Mouse (Mus musculus) stomach, embryonic 15.5 days (tissue): ENCODE results near the gene Tnxb. TPM values are rescaled to one million over a fixed set of nuclear protein-coding genes. Genes with fewer than 3 reads are reported as not detected.

Experiments used
- ATAC-seq: fragments of 200-750 bp; cut with Nextera tagmentation; 2 replicates; pipeline ENCODE4 v1.8.0; 2017; ENCODE audit warnings: low read depth, moderate number of reproducible peaks, moderate TSS enrichment; ENCODE audit not compliant: insufficient read depth, low FRiP score
- H3K27ac ChIP-seq: fragments of 300-500 bp; sonication (generic); 2 replicates; pipeline ENCODE4 v1.5.1; 2015; ENCODE audit warnings: mild to moderate bottlenecking, inconsistent platforms
- H3K27me3 ChIP-seq: fragments of 300-500 bp; sonication (generic); replicated peaks from 2 replicates; pipeline ENCODE4 v1.6.1; 2015; ENCODE audit warnings: inconsistent platforms
- H3K36me3 ChIP-seq: fragments of 300-500 bp; sonication (generic); 2 replicates; pipeline ENCODE4 v1.6.1; 2015; ENCODE audit warnings: inconsistent platforms
- H3K4me1 ChIP-seq: fragments of 300-500 bp; sonication (generic); 2 replicates; pipeline ENCODE4 v1.6.1; 2015; ENCODE audit warnings: inconsistent platforms
- H3K4me2 ChIP-seq: fragments of 300-500 bp; sonication (generic); 2 replicates; pipeline ENCODE4 v1.6.1; 2015; ENCODE audit warnings: mild to moderate bottlenecking, inconsistent platforms
- H3K4me3 ChIP-seq: fragments of 300-500 bp; sonication (generic); replicated peaks from 2 replicates; pipeline ENCODE4 v1.5.1; 2015; ENCODE audit warnings: inconsistent platforms
- H3K9ac ChIP-seq: fragments of 300-500 bp; sonication (generic); 2 replicates; pipeline ENCODE4 v1.6.1; 2015; ENCODE audit warnings: inconsistent platforms
- H3K9me3 ChIP-seq: fragments of 300-500 bp; sonication (generic); 2 replicates; pipeline ENCODE4 v1.6.1; 2016; ENCODE audit warnings: inconsistent platforms
- WGBS: fragments of 180-500 bp; shearing (Covaris S2); methylation state at CpG from one replicate; pipeline ENCODE4 v1.1.7; 2015; 5-methylcytosine and 5-hydroxymethylcytosine counted together
- polyA plus RNA-seq: library from polyadenylated mRNA; unstranded; fragments of >200 nt; fragmentation: Nextera tagmentation; extraction: Ambion mirVana; gene quantifications from 2 replicates; pipeline ENCODE4 v1.2.1, GENCODE M21; 2015

Gene Tnxb
- polyA plus RNA-seq, 1 experiment from 2014 or later = 1.4 TPM

GRCm38 (mm10) chr17:34662468-34662867, 7.9 kb upstream of the Tnxb start:
- Histone ChIP-seq H3K4me2 (no peak overlapping the region), H3K4me3 (no peak overlapping the region), H3K4me1 (peaks cover 20% of the 10 kb centered on the region; the same call in 1 of the 2 replicates), H3K9me3 (no peaks in the 10 kb centered on the region), H3K36me3 (no peaks in the 10 kb centered on the region), H3K27ac (no peak overlapping the region), H3K27me3 (peaks cover 8% of the 10 kb centered on the region; the same call in 1 of the 2 replicates), H3K9ac (no peak overlapping the region)
- 81% methylated on average over 1 of the region's 1 CpGs for WGBS
- ATAC-seq = no peak

- WGBS = 85% methylated on average over 8 of the region's 8 CpGs
- Histone ChIP-seq H3K9ac (no peak overlapping the region), H3K27me3 (peaks cover 8% of the 10 kb centered on the region; the same call in 1 of the 2 replicates), H3K4me1 (peaks cover 20% of the 10 kb centered on the region; the same call in 1 of the 2 replicates), H3K4me2 (no peak overlapping the region), H3K36me3 (no peaks in the 10 kb centered on the region), H3K27ac (no peak overlapping the region), H3K4me3 (no peak overlapping the region), H3K9me3 (no peaks in the 10 kb centered on the region)
- no peak for ATAC-seq
Observed at GRCm38 (mm10) chr17:34662978-34663377, 7.4 kb upstream of the Tnxb start.

- H3K27me3 ChIP-seq = peaks cover 8% of the 10 kb centered on the region; the same call in 1 of the 2 replicates
- no peak overlapping the region for H3K4me3 ChIP-seq
Observed at GRCm38 (mm10) chr17:34663558-34663957, 6.8 kb upstream of the Tnxb start.

DNA sequence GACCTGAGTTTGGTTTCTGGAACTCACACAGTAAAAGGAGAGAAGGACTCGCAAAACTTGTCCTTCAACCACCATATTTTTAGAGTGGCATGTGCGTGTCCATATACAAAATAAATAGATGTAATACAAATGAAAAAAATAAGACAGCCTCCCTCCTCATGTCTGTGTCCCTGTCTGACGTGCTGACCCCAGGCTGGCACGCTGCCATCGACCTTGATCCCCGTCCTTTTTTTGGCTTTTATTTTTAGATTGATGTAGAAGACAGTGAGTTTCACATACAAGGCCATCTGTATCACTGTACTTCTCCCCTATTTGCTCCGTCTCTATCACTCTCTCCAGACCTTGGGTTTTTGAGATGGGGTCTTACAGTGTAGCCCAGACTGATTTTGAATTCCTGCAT, 5.9 kb upstream of the Tnxb start:
- WGBS = 67% methylated on average over 7 of the region's 7 CpGs
- no peak for ATAC-seq
- Histone ChIP-seq H3K9me3 (no peaks in the 10 kb centered on the region), H3K27ac (no peak overlapping the region), H3K4me1 (peaks cover 20% of the 10 kb centered on the region; the same call in 1 of the 2 replicates), H3K9ac (no peak overlapping the region), H3K36me3 (no peaks in the 10 kb centered on the region), H3K4me3 (no peak overlapping the region), H3K27me3 (peaks cover 8% of the 10 kb centered on the region; the same call in 1 of the 2 replicates), H3K4me2 (no peak overlapping the region)

More at GRCm38 (mm10) chr17:34663558-34663957, 6.8 kb upstream of the Tnxb start:
- peaks cover 20% of the 10 kb centered on the region; the same call in 1 of the 2 replicates for H3K4me1 ChIP-seq
- H3K9ac ChIP-seq = no peak overlapping the region
- H3K9me3 ChIP-seq = no peaks in the 10 kb centered on the region
- WGBS = 39% methylated on average over 1 of the region's 1 CpGs
- no peak overlapping the region for H3K4me2 ChIP-seq
- ATAC-seq = no peak
- H3K27ac ChIP-seq = no peak overlapping the region
- H3K36me3 ChIP-seq = no peaks in the 10 kb centered on the region

DNA sequence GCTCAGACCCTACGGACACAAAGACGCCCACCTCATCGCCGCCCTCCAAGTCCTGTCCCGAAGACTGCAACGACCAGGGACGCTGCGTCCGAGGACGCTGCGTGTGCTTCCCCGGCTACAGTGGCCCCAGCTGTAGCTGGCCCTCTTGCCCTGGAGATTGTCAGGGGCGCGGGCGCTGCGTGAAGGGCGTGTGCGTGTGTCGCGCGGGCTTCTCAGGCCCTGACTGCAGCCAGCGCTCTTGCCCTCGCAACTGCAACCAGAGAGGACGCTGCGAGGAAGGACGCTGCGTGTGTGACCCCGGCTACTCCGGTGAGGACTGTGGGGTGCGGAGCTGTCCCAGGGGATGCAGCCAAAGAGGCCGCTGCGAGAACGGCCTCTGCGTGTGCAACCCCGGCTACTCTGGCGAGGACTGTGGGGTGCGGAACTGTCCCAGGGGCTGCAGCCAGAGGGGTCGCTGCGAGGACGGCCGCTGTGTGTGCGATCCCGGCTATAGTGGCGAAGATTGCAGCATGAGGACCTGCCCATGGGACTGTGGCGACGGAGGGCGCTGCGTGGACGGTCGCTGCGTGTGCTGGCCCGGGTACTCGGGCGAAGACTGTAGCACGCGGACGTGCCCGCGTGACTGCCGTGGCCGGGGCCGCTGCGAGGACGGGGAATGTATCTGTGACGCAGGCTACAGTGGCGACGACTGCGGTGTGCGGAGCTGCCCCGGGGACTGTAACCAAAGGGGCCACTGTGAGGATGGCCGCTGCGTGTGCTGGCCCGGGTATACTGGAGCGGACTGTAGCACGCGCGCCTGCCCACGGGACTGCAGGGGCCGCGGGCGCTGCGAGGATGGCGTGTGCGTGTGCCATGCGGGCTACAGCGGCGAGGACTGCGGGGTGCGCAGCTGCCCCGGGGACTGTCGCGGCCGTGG, 1.1 kb downstream of the Tnxb start:
- 0 out of 2 replicates have a peak overlapping the region, but pooled peaks have one; percentile 4 for H3K9ac ChIP-seq
- peaks cover 45% of the 10 kb centered on the region for H3K27me3 ChIP-seq
- H3K4me3 ChIP-seq = peak overlapping the region; percentile 34
- WGBS = 11% methylated on average over 93 of the region's 93 CpGs
- ATAC-seq = no peak; the same call in 1 of the 2 replicates
- H3K4me1 ChIP-seq = peaks cover 21% of the 10 kb centered on the region
- H3K36me3 ChIP-seq = no peaks in the 10 kb centered on the region
- H3K27ac ChIP-seq = no peak overlapping the region
- no peaks in the 10 kb centered on the region for H3K9me3 ChIP-seq
- peak overlapping the region; percentile 65 for H3K4me2 ChIP-seq

DNA sequence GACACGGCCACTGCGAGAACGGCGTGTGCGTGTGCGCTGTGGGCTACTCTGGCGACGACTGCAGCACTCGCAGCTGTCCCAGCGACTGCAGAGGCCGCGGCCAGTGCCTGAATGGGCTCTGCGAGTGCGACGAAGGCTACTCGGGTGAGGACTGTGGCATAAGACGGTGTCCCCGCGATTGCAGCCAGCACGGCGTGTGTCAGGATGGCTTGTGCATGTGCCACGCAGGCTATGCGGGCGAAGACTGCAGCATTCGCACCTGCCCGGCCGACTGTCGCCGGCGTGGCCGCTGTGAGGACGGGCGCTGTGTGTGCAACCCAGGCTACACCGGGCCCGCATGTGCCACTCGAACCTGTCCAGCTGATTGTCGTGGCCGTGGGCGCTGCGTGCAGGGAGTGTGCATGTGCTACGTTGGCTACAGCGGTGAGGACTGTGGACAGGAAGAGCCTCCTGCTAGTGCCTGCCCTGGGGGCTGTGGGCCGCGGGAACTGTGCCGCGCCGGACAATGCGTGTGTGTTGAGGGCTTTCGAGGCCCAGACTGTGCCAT, 2.0 kb downstream of the Tnxb start:
- Histone ChIP-seq H3K36me3 (no peaks in the 10 kb centered on the region), H3K4me1 (peaks cover 21% of the 10 kb centered on the region), H3K4me2 (peak overlapping the region; percentile 65), H3K9ac (no peak overlapping the region), H3K4me3 (peak overlapping the region; percentile 34), H3K9me3 (no peaks in the 10 kb centered on the region), H3K27ac (no peak overlapping the region), H3K27me3 (peaks cover 48% of the 10 kb centered on the region)
- ATAC-seq = no peak
- 39% methylated on average over 49 of the region's 49 CpGs for WGBS

DNA sequence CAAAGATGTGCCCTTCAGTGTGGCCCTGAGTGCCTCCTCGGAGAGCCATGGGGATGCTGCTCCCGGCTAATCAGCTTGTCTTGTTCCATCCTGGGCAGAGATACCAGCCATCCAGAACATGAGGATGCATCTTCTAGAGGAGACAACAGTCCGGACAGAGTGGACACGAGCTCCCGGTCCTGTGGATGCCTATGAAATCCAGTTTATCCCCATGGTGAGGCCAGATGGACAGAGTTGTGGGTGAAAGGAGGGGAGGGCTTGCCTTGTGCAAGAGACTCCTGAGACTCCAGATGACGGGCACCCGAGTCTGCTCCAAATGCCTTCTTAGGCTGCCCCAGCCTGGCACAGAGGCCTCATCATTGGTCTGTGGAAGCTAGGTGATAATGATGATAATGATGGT, 2.8 kb downstream of the Tnxb start:
- Histone ChIP-seq H3K4me1 (peaks cover 21% of the 10 kb centered on the region), H3K27me3 (peaks cover 48% of the 10 kb centered on the region), H3K9me3 (no peaks in the 10 kb centered on the region), H3K4me3 (no peak overlapping the region), H3K27ac (no peak overlapping the region), H3K36me3 (no peaks in the 10 kb centered on the region), H3K4me2 (no peak overlapping the region), H3K9ac (no peak overlapping the region)
- ATAC-seq = no peak
- WGBS = 80% methylated on average over 7 of the region's 7 CpGs

DNA sequence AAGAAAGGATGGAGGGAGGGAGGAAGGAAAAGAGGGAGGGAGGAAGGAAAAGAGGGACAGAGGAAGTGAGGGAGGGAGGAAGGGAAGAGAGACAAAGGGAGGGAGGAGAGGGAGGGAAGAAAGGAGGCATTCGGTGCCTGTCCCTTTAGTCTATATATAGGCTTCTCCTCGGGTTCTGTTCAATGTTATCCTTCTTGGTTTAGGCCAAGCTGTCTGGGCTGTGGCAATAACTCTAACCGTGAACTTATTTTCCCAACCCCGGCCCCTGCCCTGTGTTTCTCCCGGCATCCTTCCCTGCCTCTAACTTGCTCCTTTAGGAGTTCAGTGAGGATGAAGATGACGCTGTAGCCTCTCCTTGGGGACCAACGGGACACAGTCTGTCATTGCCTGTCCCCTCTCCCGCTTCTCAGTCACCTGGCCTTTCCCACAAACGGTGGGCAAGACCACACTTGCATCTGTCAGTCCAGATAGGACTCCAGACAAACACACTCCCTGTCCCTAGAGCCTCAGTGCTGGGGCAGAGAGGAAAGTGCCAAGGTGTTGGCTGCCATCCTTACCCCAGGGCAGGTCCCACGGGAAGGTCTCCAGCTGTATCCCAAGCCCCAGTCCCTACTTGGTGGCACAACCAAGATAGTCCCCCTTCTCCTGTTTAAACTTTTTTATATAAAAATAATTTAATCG, 4.3 kb downstream of the Tnxb start:
- no peaks in the 10 kb centered on the region for H3K36me3 ChIP-seq
- H3K9me3 ChIP-seq = no peaks in the 10 kb centered on the region
- no peak overlapping the region for H3K4me3 ChIP-seq
- H3K9ac ChIP-seq = no peak overlapping the region
- no peak overlapping the region for H3K4me2 ChIP-seq
- H3K27ac ChIP-seq = peak overlapping the region; percentile 67
- peaks cover 21% of the 10 kb centered on the region for H3K4me1 ChIP-seq
- peaks cover 53% of the 10 kb centered on the region for H3K27me3 ChIP-seq
- WGBS = 46% methylated on average over 11 of the region's 11 CpGs
- ATAC-seq = peak; percentile 41; the same call in 1 of the 2 replicates

- WGBS = 53% methylated on average over 13 of the region's 13 CpGs
- no peak for ATAC-seq
- no peak overlapping the region for H3K4me3 ChIP-seq
Observed at GRCm38 (mm10) chr17:34675205-34676092, 5.1 kb downstream of the Tnxb start.

DNA sequence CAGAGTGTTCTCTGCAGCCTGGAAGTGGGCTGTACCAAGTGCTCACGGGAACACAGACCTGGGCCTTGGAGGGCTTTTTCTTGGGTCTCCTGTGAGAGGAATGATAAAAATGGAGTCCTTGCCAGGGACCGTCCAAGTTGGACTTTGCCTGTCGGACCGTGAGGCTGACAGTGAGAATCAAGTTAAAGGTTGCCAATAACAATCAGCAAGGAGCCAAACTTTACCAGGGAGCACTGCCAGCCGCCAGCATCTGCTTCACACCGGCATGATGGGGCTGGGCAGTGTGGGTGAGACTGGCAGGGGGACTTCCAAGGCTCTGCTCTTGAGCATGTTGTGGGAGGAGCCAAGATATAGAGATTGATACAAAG, 5.7 kb downstream of the Tnxb start:
- Histone ChIP-seq H3K27me3 (peaks cover 47% of the 10 kb centered on the region), H3K27ac (peak overlapping the region; percentile 67; the same call in 1 of the 2 replicates)

More at GRCm38 (mm10) chr17:34675205-34676092, 5.1 kb downstream of the Tnxb start:
- peaks cover 53% of the 10 kb centered on the region for H3K27me3 ChIP-seq
- H3K9me3 ChIP-seq = no peaks in the 10 kb centered on the region
- H3K9ac ChIP-seq = no peak overlapping the region
- no peak overlapping the region for H3K4me2 ChIP-seq
- peaks cover 21% of the 10 kb centered on the region for H3K4me1 ChIP-seq
- peak overlapping the region; percentile 67 for H3K27ac ChIP-seq
- no peaks in the 10 kb centered on the region for H3K36me3 ChIP-seq

DNA sequence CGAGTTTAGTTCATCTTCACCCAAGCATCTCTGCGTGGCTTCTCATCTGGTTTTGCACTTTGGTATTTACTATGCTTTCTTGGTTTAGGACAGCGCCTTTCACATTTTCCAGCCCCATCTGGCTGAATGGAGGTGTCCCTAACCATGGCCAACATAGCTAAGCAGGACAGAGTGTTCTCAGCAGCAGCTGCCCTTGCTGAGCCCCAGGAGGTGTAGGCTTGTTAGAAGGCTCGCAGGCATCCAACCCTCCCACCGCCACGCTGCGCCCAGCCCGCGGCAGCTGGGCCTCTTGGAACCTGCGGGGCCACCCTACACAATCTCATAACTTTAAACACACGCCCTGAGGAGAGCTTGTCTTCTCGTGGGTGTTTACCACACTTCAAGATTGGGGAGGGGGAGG, 6.3 kb downstream of the Tnxb start:
- Histone ChIP-seq H3K36me3 (no peaks in the 10 kb centered on the region), H3K4me1 (peaks cover 22% of the 10 kb centered on the region), H3K27me3 (peaks cover 41% of the 10 kb centered on the region), H3K27ac (no peak overlapping the region), H3K4me2 (no peak overlapping the region), H3K9me3 (no peaks in the 10 kb centered on the region), H3K4me3 (no peak overlapping the region), H3K9ac (no peak overlapping the region)
- ATAC-seq = no peak
- 59% methylated on average over 12 of the region's 12 CpGs for WGBS

More for the DNA sequence above, 5.7 kb downstream of the Tnxb start:
- no peaks in the 10 kb centered on the region for H3K36me3 ChIP-seq
- 74% methylated on average over 6 of the region's 6 CpGs for WGBS
- H3K4me2 ChIP-seq = no peak overlapping the region
- H3K4me3 ChIP-seq = no peak overlapping the region
- H3K9me3 ChIP-seq = no peaks in the 10 kb centered on the region
- no peak for ATAC-seq
- peaks cover 22% of the 10 kb centered on the region for H3K4me1 ChIP-seq
- no peak overlapping the region for H3K9ac ChIP-seq
